Mouse (Mus musculus) spleen, adult 2 months (tissue): ENCODE results near the gene Fxyd5. TPM values are rescaled to one million over a fixed set of nuclear protein-coding genes. Genes with fewer than 3 reads are reported as not detected.

Experiments
- DNase-seq, 2 experiments: peaks; one replicate each; pipeline versions ENCODE4 v3.0.0 to v3.0.0-alpha.2; 2012 to 2021; ENCODE audit warnings: low spot score in 2 of 2, low read depth in 1 of 2
- H3K27ac ChIP-seq: fragments of 200-500 bp; 2 replicates; pipeline ENCODE4 v1.5.1; 2012; ENCODE audit warnings: low read length, inconsistent platforms; ENCODE audit not compliant: insufficient read depth
- H3K27me3 ChIP-seq: fragments of 200-500 bp; 2 replicates; pipeline ENCODE4 v1.6.1; 2012; ENCODE audit warnings: mild to moderate bottlenecking, moderate library complexity, low read length, inconsistent platforms; ENCODE audit not compliant: control insufficient read depth, insufficient read depth
- H3K36me3 ChIP-seq: fragments of 200-500 bp; 2 replicates; pipeline ENCODE4 v1.6.1; 2012; ENCODE audit warnings: mild to moderate bottlenecking, low read length, inconsistent platforms; ENCODE audit not compliant: control insufficient read depth, insufficient read depth
- H3K4me1 ChIP-seq: fragments of 200-500 bp; 2 replicates; pipeline ENCODE4 v1.6.1; 2011; ENCODE audit warnings: inconsistent platforms; ENCODE audit not compliant: control insufficient read depth, insufficient read depth, insufficient read length
- H3K4me3 ChIP-seq: fragments of 200-500 bp; 2 replicates; pipeline ENCODE4 v1.5.1; 2011; ENCODE audit warnings: mild to moderate bottlenecking, inconsistent platforms; ENCODE audit not compliant: insufficient read depth, insufficient read length; ENCODE audit errors: extremely low read depth
- CTCF ChIP-seq: fragments of 200-500 bp; IDR thresholded peaks from 2 replicates; pipeline ENCODE4 v1.5.1; 2011; ENCODE audit warnings: mild to moderate bottlenecking, inconsistent platforms; ENCODE audit not compliant: insufficient read depth, insufficient read length, insufficient replicate concordance; ENCODE audit errors: extremely low read depth
- POLR2A ChIP-seq: fragments of 200-500 bp; IDR thresholded peaks from 2 replicates; pipeline ENCODE4 v1.6.1; 2011; ENCODE audit warnings: low read depth, low read length, inconsistent platforms
- WGBS: fragments of 180-500 bp; shearing (Covaris S2); methylation state at CpG from one replicate; pipeline ENCODE4 v1.1.7; 2018; 5-methylcytosine and 5-hydroxymethylcytosine counted together
- polyA plus RNA-seq: library from polyadenylated mRNA; depleted of rRNA; stranded (reverse); fragments of >200 nt; gene quantifications from 2 replicates; pipeline ENCODE4 v1.2.3, GENCODE M21; 2012

The Fxyd5 gene
- polyA plus RNA-seq, 1 experiment: 181 TPM

GRCm38 (mm10) chr7:31067836-31068235 lies 25.6 kb upstream of the Fxyd5 start:
- WGBS: 79% methylated on average over 5 of the region's 5 CpGs
- Histone ChIP-seq H3K4me1 (no peaks in the 10 kb centered on the region), H3K27ac (no peak overlapping the region), H3K4me3 (no peak overlapping the region), H3K27me3 (no peaks in the 10 kb centered on the region), H3K36me3 (no peaks in the 10 kb centered on the region)
- no peak for DNase-seq
- TF ChIP-seq POLR2A (no peak), CTCF (no peak)

- H3K27ac ChIP-seq: no peak overlapping the region
- peaks cover 2% of the 10 kb centered on the region; the same call in 1 of the 2 replicates for H3K4me1 ChIP-seq
- no peak overlapping the region for H3K4me3 ChIP-seq
- H3K36me3 ChIP-seq: no peaks in the 10 kb centered on the region
- WGBS: 86% methylated on average over 12 of the region's 12 CpGs
- TF ChIP-seq CTCF (no peak), POLR2A (no peak)
- DNase-seq: no peak
- no peaks in the 10 kb centered on the region for H3K27me3 ChIP-seq
Observed at GRCm38 (mm10) chr7:31063074-31063560, 20.8 kb upstream of the Fxyd5 start.

- H3K4me3 ChIP-seq: no peak overlapping the region
- H3K4me1 ChIP-seq: peaks cover 2% of the 10 kb centered on the region; the same call in 1 of the 2 replicates
- no peaks in the 10 kb centered on the region for H3K36me3 ChIP-seq
- no peak overlapping the region for H3K27ac ChIP-seq
- H3K27me3 ChIP-seq: no peaks in the 10 kb centered on the region
- no peak for TF ChIP-seq POLR2A
- no peak for TF ChIP-seq CTCF
- whole genome bisulfite sequencing: 90% methylated on average over 7 of the region's 7 CpGs
- DNase-seq: no peak
Observed at GRCm38 (mm10) chr7:31060621-31061010, 18.3 kb upstream of the Fxyd5 start.

- no peak for TF ChIP-seq CTCF
- no peak for TF ChIP-seq POLR2A
- DNase-seq: no peak
- H3K4me1 ChIP-seq: peaks cover 2% of the 10 kb centered on the region; the same call in 1 of the 2 replicates
- no peak overlapping the region for H3K27ac ChIP-seq
- 92% methylated on average over 11 of the region's 11 CpGs for WGBS
- H3K4me3 ChIP-seq: no peak overlapping the region
- no peaks in the 10 kb centered on the region for H3K27me3 ChIP-seq
- no peaks in the 10 kb centered on the region for H3K36me3 ChIP-seq
Observed at GRCm38 (mm10) chr7:31059919-31060620, 17.8 kb upstream of the Fxyd5 start.

- 6% methylated on average over 2 of the region's 2 CpGs for WGBS
- peaks cover 2% of the 10 kb centered on the region; the same call in 1 of the 2 replicates for H3K4me1 ChIP-seq
- peak in 1 of 2 experiments; percentile 70 for DNase-seq
- TF ChIP-seq POLR2A (no peak), CTCF (peak; percentile 98)
- no peak within 1 kb of the TSS for H3K27ac ChIP-seq
- no peaks in the 10 kb centered on the region for H3K27me3 ChIP-seq
- no peak within 1 kb of the TSS for H3K4me3 ChIP-seq
- no peaks in the 10 kb centered on the region for H3K36me3 ChIP-seq
Observed at GRCm38 (mm10) chr7:31059108-31059507, 16.8 kb upstream of the Fxyd5 start, which contains the start of gene Lgi4. Gene Lgi4, plus strand, starts transcription at chr7:31059342.

GRCm38 (mm10) chr7:31058211-31058610 lies 15.9 kb upstream of the Fxyd5 start:
- Histone ChIP-seq H3K4me1 (peaks cover 2% of the 10 kb centered on the region; the same call in 1 of the 2 replicates), H3K4me3 (no peak overlapping the region), H3K27me3 (no peaks in the 10 kb centered on the region), H3K36me3 (no peaks in the 10 kb centered on the region), H3K27ac (no peak overlapping the region)
- DNase-seq: no peak
- WGBS: 89% methylated on average over 6 of the region's 6 CpGs
- no peak for TF ChIP-seq CTCF
- TF ChIP-seq POLR2A: no peak

DNA sequence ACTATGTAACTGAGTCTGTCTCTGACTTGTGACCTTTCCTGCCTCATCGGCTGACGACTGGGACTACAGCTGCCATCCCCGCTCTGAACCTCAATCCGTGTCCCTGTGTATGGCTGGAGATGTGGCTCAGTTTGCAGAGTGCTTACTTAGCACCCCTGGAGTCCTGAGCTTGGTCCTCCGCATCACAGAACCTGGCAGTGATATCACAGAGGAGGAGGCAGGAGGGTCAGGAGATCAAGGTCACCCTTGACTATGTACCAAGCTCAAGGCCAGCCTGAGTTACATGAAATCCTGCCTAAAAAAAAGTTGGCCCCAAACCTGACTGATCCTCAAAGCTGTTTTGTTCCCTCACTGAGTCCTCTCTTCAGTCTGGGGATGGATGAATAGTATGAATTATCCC lies 15.4 kb upstream of the Fxyd5 start:
- Histone ChIP-seq H3K4me1 (peaks cover 2% of the 10 kb centered on the region; the same call in 1 of the 2 replicates), H3K36me3 (no peaks in the 10 kb centered on the region), H3K4me3 (no peak overlapping the region), H3K27ac (no peak overlapping the region), H3K27me3 (peaks cover 1% of the 10 kb centered on the region; the same call in 1 of the 2 replicates)
- WGBS: 90% methylated on average over 5 of the region's 5 CpGs
- no peak for DNase-seq
- TF ChIP-seq CTCF (no peak), POLR2A (no peak)
